Mouse (Mus musculus): ENCODE results near the gene Pofut1.

- TF ChIP-seq CTCF (IDR thresholded peaks at IDR 0.05; ENCODE audit: low read depth, low read length) (no peak), POLR2A (IDR thresholded peaks at IDR 0.05; ENCODE audit: extremely low read depth, insufficient read depth, low read length) (no peak)
Observed at GRCm38 (mm10) chr2:153278357-153278756, 37.0 kb downstream of the Pofut1 start.

Data from liver, adult 2 months (tissue).